Mouse (Mus musculus) erythroblast, embryonic 14.5 days (primary cell): ENCODE results near the gene Twist1.

Experiments used
- GATA1 ChIP-seq: IDR thresholded peaks from 2 replicates; pipeline ENCODE4 v1.6.1; 2012; ENCODE audit warnings: low read length, inconsistent platforms, mixed read lengths
- TAL1 ChIP-seq: IDR thresholded peaks from 3 replicates; pipeline ENCODE4 v1.6.1; 2012; ENCODE audit warnings: low read length, inconsistent platforms, mixed read lengths

- no peak for TF ChIP-seq GATA1
- no peak for TF ChIP-seq TAL1
Observed at GRCm38 (mm10) chr12:33954931-33955565, 2.4 kb upstream of the Twist1 start.
